Mouse (Mus musculus) adrenal gland, postnatal 36 days (tissue): ENCODE measurements around the gene Spib. TPM values are rescaled to one million over a fixed set of nuclear protein-coding genes. Genes with fewer than 3 reads are reported as not detected.

ENCODE experiments used
- DNase-seq, 2 experiments: peaks; one replicate each; pipeline ENCODE4 v3.0.0; 2021; ENCODE audit warnings: mixed read lengths in 1 of 2
- microRNA-seq: library from miRNA; unstranded; fragments of <30 nt; microRNA quantifications from one replicate; pipeline ENCODE4 v1.2.0, GENCODE M21; 2021
- total RNA-seq, 2 experiments: library from RNA; stranded (reverse); gene quantifications; 2 replicates each; pipeline ENCODE4 v1.2.3; 2021

Gene Spib
- total RNA-seq, 2 experiments from 2014 or later = 0.30 to 0.49 TPM

GRCm38 (mm10) chr7:44486927-44487575, 44.8 kb downstream of the Spib start:
- no peak for DNase-seq

GRCm38 (mm10) chr7:44485572-44486195, 46.2 kb downstream of the Spib start:
- DNase-seq = no peak

- DNase-seq = peak; percentile 71 to 78
Observed at GRCm38 (mm10) chr7:44484841-44485571, 46.9 kb downstream of the Spib start.

- no peak for DNase-seq
Observed at GRCm38 (mm10) chr7:44484109-44484508, 47.8 kb downstream of the Spib start.

GRCm38 (mm10) chr7:44482836-44483435, 48.9 kb downstream of the Spib start:
- DNase-seq = no peak

Small RNAs within 50 kb of the gene (microRNA-seq; reads per million reads assigned to microRNA genes)
- gene Mir7053 = not detected

Other genes with a start within 250 kb of the Spib start
- gene Clec11a, start 225.2 kb downstream of the Spib start, total RNA-seq = 1 to 10 TPM; 4.1 TPM
- gene Shank1, start 221.8 kb downstream of the Spib start, total RNA-seq = 1 to 10 TPM; 5.2 to 6.7 TPM
- gene Syt3, start 148.0 kb downstream of the Spib start, total RNA-seq = 1 to 10 TPM; 3.0 to 4.7 TPM
- gene 1700008O03Rik, start 146.3 kb downstream of the Spib start, total RNA-seq = under 1 TPM; 0.63 to 0.99 TPM
- 1 to 10 TPM; 3.9 to 4.9 TPM for gene Lrrc4b, start 103.1 kb downstream of the Spib start, total RNA-seq
- under 1 TPM in 1 of 2 experiments, not detected in 1; 0.63 TPM for gene Aspdh, start 66.7 kb downstream of the Spib start, total RNA-seq
- gene Josd2, start 64.1 kb downstream of the Spib start, total RNA-seq = 10 to 100 TPM; 53.9 to 61.0 TPM
- gene Emc10, start 35.5 kb downstream of the Spib start, total RNA-seq = 10 to 100 TPM; 91.2 to 99.2 TPM
- 1 to 10 TPM; 8.5 to 9.5 TPM for gene Fam71e1, start 35.5 kb downstream of the Spib start, total RNA-seq
- not detected for gene Mybpc2, start 7.4 kb downstream of the Spib start, total RNA-seq
- 10 to 100 TPM; 12.6 to 17.0 TPM for gene Pold1, start 16.8 kb upstream of the Spib start, total RNA-seq
- 100 to 1,000 TPM in 1 of 2 experiments, 10 to 100 TPM in 1; 98.5 to 113 TPM for gene Nr1h2, start 21.9 kb upstream of the Spib start, total RNA-seq
- under 1 TPM; 0.40 to 0.89 TPM for gene Napsa, start 40.3 kb upstream of the Spib start, total RNA-seq
- gene Kcnc3, start 58.6 kb upstream of the Spib start, total RNA-seq = 1 to 10 TPM; 2.6 to 3.9 TPM
- gene Myh14, start 138.8 kb upstream of the Spib start, total RNA-seq = 1 to 10 TPM; 3.0 to 4.9 TPM
- gene Izumo2, start 176.7 kb upstream of the Spib start, total RNA-seq = not detected
- gene Vrk3, start 216.3 kb upstream of the Spib start, total RNA-seq = 10 to 100 TPM; 47.5 to 50.6 TPM
- under 1 TPM; 0.49 to 0.70 TPM for gene Zfp473, start 219.0 kb upstream of the Spib start, total RNA-seq